Mouse (Mus musculus): ENCODE data around the gene Pacsin3. TPM values are rescaled to one million over a fixed set of nuclear protein-coding genes. Genes with fewer than 3 reads are reported as not detected.

Gene Pacsin3
- polyA plus RNA-seq, 1 experiment from 2014 or later: 20.8 TPM

GRCm38 (mm10) chr2:91248366-91248765 is 7.4 kb upstream of the Pacsin3 start:
- H3K36me3 ChIP-seq: no peaks in the 10 kb centered on the region
- 90% methylated on average over 4 of the region's 4 CpGs for WGBS
- no peaks in the 10 kb centered on the region for H3K9me3 ChIP-seq
- H3K4me2 ChIP-seq (replicated peaks): no peak overlapping the region
- no peak overlapping the region for H3K9ac ChIP-seq
- no peak for ATAC-seq (ENCODE audit: low FRiP score, low read depth)
- H3K27me3 ChIP-seq (replicated peaks): peaks cover 5% of the 10 kb centered on the region; the same call in 1 of the 2 replicates
- H3K4me1 ChIP-seq: peaks cover 2% of the 10 kb centered on the region; the same call in 1 of the 2 replicates
- no peak overlapping the region for H3K27ac ChIP-seq
- no peak overlapping the region for H3K4me3 ChIP-seq

- no peak overlapping the region for H3K4me3 ChIP-seq
- ATAC-seq (ENCODE audit: low FRiP score, low read depth): no peak
- H3K4me1 ChIP-seq: peaks cover 20% of the 10 kb centered on the region
- H3K27me3 ChIP-seq (replicated peaks): peaks cover 18% of the 10 kb centered on the region
- no peaks in the 10 kb centered on the region for H3K9me3 ChIP-seq
- no peak overlapping the region for H3K27ac ChIP-seq
- no peaks in the 10 kb centered on the region for H3K36me3 ChIP-seq
- H3K9ac ChIP-seq: no peak overlapping the region
- WGBS: 81% methylated on average over 4 of the region's 4 CpGs
- H3K4me2 ChIP-seq (replicated peaks): no peak overlapping the region
These were observed 3.8 kb upstream of the Pacsin3 start for GRCm38 (mm10) chr2:91252001-91252400.

DNA sequence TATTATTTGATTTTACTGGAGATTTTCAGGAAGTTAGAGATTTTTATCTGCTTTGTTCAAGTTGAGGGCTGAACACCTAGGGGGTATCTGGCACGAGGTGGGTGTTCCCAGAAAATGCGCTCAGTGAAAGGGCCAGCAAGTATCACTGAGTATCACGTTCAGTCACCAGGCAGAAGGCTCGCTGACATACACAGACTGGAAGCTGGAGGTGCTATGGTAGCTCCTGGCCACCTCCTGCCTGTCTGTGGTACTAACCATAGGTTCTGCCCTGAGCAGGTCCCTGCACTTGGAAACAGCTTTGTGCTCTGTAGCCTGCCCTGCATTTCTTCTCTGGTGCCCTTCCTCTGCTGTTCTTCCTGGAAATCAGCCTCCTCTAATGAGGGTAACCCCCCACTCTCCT is 3.2 kb upstream of the Pacsin3 start:
- no peak for ATAC-seq (ENCODE audit: low FRiP score, low read depth)
- no peak overlapping the region for H3K4me2 ChIP-seq (replicated peaks)

DNA sequence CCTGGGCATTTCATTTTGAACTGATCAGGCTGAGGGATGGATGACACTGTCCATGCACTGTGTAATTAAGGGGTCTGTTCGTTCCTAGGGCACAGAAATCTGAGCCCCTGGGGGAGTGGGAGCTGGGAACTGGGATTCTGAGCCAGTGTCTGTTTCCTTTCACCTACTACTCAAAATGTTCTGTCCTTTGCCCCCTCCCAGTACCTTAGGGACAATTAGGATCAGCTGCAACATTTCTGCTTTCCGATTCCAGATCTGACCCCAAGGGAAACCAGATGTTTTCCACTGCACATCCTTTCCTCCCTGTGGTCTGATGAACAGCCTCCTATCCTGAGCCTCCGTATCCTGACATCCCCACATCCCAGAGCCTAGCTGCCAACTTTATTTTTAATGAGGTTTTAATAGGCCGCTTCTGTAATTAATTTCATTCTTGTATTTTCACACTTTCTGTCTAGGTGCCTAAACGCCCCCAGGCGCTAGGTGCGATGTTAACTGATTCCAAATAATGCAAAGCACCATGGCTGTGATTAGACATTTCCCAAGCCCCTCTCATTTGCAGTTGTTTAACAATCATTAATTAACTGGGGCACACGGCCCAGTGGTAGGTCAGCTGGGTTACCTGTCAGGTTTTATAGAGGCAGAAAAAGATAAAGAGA is 901 bp upstream of the Pacsin3 start:
- ATAC-seq (ENCODE audit: low FRiP score, low read depth): no peak
- 32% methylated on average over 8 of the region's 8 CpGs for WGBS
- Histone ChIP-seq H3K9ac (no peak overlapping the region), H3K4me2 (replicated peaks) (peak overlapping the region; percentile 100), H3K27me3 (replicated peaks) (peaks cover 21% of the 10 kb centered on the region), H3K9me3 (no peaks in the 10 kb centered on the region), H3K36me3 (no peaks in the 10 kb centered on the region), H3K27ac (no peak overlapping the region), H3K4me3 (no peak overlapping the region), H3K4me1 (peaks cover 35% of the 10 kb centered on the region)

More for the DNA sequence above, 3.2 kb upstream of the Pacsin3 start:
- no peaks in the 10 kb centered on the region for H3K36me3 ChIP-seq
- 65% methylated on average over 4 of the region's 4 CpGs for WGBS
- no peak overlapping the region for H3K27ac ChIP-seq
- no peaks in the 10 kb centered on the region for H3K9me3 ChIP-seq
- no peak overlapping the region for H3K9ac ChIP-seq
- H3K4me3 ChIP-seq: no peak overlapping the region
- H3K27me3 ChIP-seq (replicated peaks): peaks cover 18% of the 10 kb centered on the region
- H3K4me1 ChIP-seq: peaks cover 26% of the 10 kb centered on the region

DNA sequence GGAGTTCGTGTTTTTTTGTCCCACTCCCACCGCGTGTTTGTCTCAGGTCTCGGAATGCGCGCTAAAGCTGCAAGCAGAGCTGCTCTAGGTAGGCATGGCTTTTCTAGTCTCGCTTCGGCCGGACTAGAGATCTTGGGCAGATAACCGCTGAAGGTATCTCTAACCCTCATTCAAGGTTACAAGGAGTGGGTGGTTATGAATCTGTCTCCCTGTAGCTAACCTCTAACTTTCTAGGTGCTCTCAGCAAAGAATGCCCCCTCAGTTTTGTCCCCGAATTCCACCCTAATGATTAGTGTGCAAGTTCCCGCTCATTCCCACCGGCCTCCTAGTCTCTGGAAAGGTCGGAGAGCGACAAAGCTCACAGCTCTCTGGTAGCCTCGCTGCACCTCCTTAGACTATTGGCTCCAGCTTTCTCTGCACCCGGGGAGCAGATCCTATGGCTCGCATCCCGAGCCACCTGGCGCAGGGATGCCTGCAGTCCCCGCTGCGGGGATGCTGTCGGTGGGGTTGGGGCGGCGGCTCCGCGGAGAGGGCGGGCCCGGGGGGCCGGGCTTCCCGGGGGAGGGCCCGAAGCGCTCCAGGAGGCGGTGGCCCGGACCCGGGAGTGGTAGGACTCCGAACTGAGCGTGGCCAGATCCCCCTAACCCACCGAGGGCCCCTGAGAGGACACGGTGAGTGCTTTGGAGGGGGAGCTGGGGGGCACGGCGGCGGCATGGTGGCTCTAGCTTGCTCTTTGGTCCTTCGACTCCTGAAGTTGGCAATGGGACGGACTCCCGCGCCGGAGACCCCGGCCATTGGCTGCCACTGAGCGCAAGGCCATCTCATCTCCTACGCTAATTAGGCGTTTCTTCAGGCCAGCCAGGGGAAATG is 737 bp downstream of the Pacsin3 start:
- Histone ChIP-seq H3K27me3 (replicated peaks) (peaks cover 21% of the 10 kb centered on the region), H3K9me3 (no peaks in the 10 kb centered on the region), H3K4me2 (replicated peaks) (peak overlapping the region; percentile 100), H3K9ac (peak overlapping the region; percentile 67), H3K36me3 (no peaks in the 10 kb centered on the region), H3K27ac (no peak overlapping the region), H3K4me3 (peak overlapping the region; percentile 56), H3K4me1 (peaks cover 35% of the 10 kb centered on the region)
- WGBS: 1% methylated on average over 52 of the region's 52 CpGs
- peak; percentile 49 for ATAC-seq (ENCODE audit: low FRiP score, low read depth)

DNA sequence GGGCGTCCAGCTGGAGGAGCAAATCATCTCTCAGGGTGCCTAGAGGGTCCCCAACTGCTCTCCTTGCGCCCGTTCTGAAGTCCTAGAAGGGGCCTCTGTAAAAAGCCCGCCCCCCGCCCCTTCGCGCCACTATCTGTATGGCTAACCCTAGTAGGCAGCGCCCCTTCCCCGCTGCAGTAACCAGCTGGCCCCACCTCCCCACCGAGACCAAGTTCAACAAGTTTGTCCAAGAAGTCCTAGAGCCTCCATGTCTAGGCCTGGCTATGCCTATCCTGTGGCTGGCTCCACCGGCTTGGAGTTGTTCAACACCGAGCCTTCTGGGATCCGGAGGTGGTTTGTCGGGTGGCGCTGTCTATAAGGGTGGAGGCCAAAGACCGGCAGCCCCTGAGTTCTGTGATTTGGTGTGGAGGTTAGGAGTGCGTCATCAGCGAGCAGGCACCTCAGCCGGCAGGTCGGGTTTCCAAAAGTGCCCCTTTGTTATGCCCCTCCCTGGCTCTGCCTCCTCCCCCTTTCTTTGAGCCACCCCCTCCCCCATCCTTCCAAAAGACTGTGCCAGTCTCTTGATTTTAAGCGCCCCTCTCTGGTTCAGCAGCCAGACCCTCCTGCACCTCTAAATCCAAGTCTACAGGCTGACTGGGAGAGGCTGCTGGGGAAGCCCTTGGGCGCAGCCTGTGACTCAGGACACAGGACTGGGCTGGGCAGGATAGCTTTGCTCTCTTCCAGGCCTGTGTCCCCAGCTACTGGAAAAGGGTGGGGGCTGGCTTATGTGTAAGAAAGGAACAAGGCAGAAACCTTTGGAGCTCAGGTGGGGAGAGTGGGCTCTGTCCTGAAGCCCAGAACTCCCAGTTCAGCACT is 1.6 kb downstream of the Pacsin3 start:
- under 1% methylated on average over 22 of the region's 22 CpGs for WGBS
- Histone ChIP-seq H3K4me2 (replicated peaks) (peak overlapping the region; percentile 100), H3K27ac (no peak overlapping the region), H3K4me1 (peaks cover 35% of the 10 kb centered on the region), H3K9ac (peak overlapping the region; percentile 67), H3K27me3 (replicated peaks) (peaks cover 21% of the 10 kb centered on the region), H3K9me3 (no peaks in the 10 kb centered on the region), H3K36me3 (no peaks in the 10 kb centered on the region), H3K4me3 (peak overlapping the region; percentile 56)
- peak; percentile 52 for ATAC-seq (ENCODE audit: low FRiP score, low read depth)

DNA sequence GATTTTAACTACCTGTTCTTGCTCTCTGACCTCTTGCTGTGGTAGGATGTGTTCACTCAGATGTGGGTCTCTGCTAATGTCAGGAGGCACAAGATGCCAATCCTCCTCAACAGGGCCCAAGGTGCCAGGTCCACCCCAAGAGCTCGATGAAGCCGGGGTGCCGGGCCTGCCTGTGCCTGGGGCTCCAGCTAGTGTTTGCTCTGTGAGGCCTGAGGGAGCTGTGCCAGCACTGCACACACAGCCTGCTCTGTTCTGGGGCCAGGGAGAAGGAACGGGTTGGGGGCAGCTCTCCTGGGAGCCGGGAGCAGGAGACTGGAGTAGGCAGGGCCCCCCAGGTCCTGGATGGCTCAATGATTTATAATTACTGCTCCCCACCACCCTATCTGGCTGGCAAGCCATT is 2.3 kb downstream of the Pacsin3 start:
- Histone ChIP-seq H3K4me1 (peaks cover 35% of the 10 kb centered on the region), H3K9me3 (no peaks in the 10 kb centered on the region), H3K9ac (peak overlapping the region; percentile 67), H3K4me3 (peak overlapping the region; percentile 56; the same call in 1 of the 2 replicates), H3K4me2 (replicated peaks) (peak overlapping the region; percentile 100), H3K36me3 (no peaks in the 10 kb centered on the region), H3K27me3 (replicated peaks) (peaks cover 16% of the 10 kb centered on the region), H3K27ac (no peak overlapping the region)
- 73% methylated on average over 5 of the region's 5 CpGs for WGBS
- no peak for ATAC-seq (ENCODE audit: low FRiP score, low read depth)

DNA sequence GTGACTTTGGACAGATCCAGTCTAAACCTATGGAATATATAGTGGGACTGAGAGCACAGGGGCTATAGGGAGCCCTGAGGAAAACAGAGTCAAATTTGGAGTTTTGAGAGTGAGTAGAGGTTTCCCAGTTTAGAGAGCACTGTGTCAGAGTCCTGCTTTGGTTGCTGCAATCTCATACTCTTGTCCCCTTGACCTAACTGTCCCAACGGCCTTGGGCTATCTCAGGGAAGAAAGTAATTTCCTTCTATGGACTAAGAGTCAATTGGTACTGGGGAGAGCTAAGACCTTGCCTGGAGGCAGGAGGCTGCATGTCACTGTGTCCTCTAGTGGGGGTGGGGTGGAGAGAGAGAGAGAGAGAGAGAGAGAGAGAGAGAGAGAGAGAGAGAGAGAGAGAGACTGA is 3.1 kb downstream of the Pacsin3 start:
- Histone ChIP-seq H3K9ac (no peak overlapping the region), H3K36me3 (no peaks in the 10 kb centered on the region), H3K27me3 (replicated peaks) (peaks cover 16% of the 10 kb centered on the region), H3K27ac (no peak overlapping the region), H3K4me2 (replicated peaks) (peak overlapping the region; percentile 100; the same call in 1 of the 2 replicates), H3K4me3 (no peak overlapping the region), H3K9me3 (no peaks in the 10 kb centered on the region), H3K4me1 (peaks cover 35% of the 10 kb centered on the region)
- WGBS: 72% methylated on average over 1 of the region's 1 CpGs
- ATAC-seq (ENCODE audit: low FRiP score, low read depth): no peak

GRCm38 (mm10) chr2:91259493-91259892 is 3.7 kb downstream of the Pacsin3 start:
- no peak overlapping the region for H3K9ac ChIP-seq
- 91% methylated on average over 1 of the region's 1 CpGs for WGBS
- no peak for ATAC-seq (ENCODE audit: low FRiP score, low read depth)
- H3K4me1 ChIP-seq: peaks cover 41% of the 10 kb centered on the region
- H3K27me3 ChIP-seq (replicated peaks): peaks cover 14% of the 10 kb centered on the region
- H3K9me3 ChIP-seq: no peaks in the 10 kb centered on the region
- no peak overlapping the region for H3K4me3 ChIP-seq
- H3K36me3 ChIP-seq: no peaks in the 10 kb centered on the region
- no peak overlapping the region for H3K4me2 ChIP-seq (replicated peaks)
- no peak overlapping the region for H3K27ac ChIP-seq

- Histone ChIP-seq H3K4me2 (replicated peaks) (peak overlapping the region; percentile 85), H3K36me3 (peaks cover 26% of the 10 kb centered on the region), H3K9me3 (no peaks in the 10 kb centered on the region), H3K4me1 (peaks cover 20% of the 10 kb centered on the region), H3K9ac (peak overlapping the region; percentile 51; the same call in 1 of the 2 replicates), H3K27ac (peak overlapping the region; percentile 57; the same call in 1 of the 2 replicates), H3K4me3 (peak overlapping the region; percentile 90; the same call in 1 of the 2 replicates), H3K27me3 (replicated peaks) (no peaks in the 10 kb centered on the region)
- ATAC-seq (ENCODE audit: low FRiP score, low read depth): no peak; the same call in 1 of the 2 replicates
- WGBS: 86% methylated on average over 17 of the region's 17 CpGs
These were observed 8.2 kb downstream of the Pacsin3 start for GRCm38 (mm10) chr2:91263692-91264660.
